Comparison of ENCODE assay signal across 8 mouse cellular contexts in genomic region chr2:178327466-178328040, GRCm38 (mm10).
DNase-seq lines count a peak whose midpoint lies in the region; ATAC-seq and TF ChIP-seq lines count a peak whose summit lies in the region.

No protein-coding gene starts in this region.

- no peak for TF ChIP-seq CTCF in testis, adult 2 months (IDR thresholded peaks at IDR 0.05; ENCODE audit: control insufficient read depth, insufficient read depth, insufficient replicate concordance, low read depth, low read length)
- TF ChIP-seq CTCF in kidney, adult 2 months (conservative IDR thresholded peaks at IDR 0.05; ENCODE audit: insufficient read depth, insufficient read length, low read depth, low read length) = no peak

- peak overlapping the region; percentile 89 for H3K4me3 ChIP-seq in testis, adult 2 months (ENCODE audit: control insufficient read depth, low read depth, low read length)
- no peak overlapping the region for H3K4me3 ChIP-seq in embryonic facial prominence, embryonic 12.5 days
- no peak overlapping the region for H3K4me3 ChIP-seq in kidney, adult 2 months (ENCODE audit: insufficient read depth, low read depth, low read length)
- H3K4me3 ChIP-seq in limb, embryonic 10.5 days = no peak overlapping the region
- no peak overlapping the region for H3K4me3 ChIP-seq in midbrain, embryonic 11.5 days (ENCODE audit: low read depth, low read length)

- WGBS in embryonic facial prominence, embryonic 12.5 days = 17% methylated on average over 12 of the region's 12 CpGs
- 15% methylated on average over 12 of the region's 12 CpGs for WGBS in kidney, adult 2 months
- 17% methylated on average over 12 of the region's 12 CpGs for WGBS in limb, embryonic 10.5 days
- WGBS in midbrain, embryonic 11.5 days = 18% methylated on average over 12 of the region's 12 CpGs

- no peaks in the 10 kb centered on the region for H3K27me3 ChIP-seq in testis, adult 2 months (ENCODE audit: control insufficient read depth, insufficient read depth, low read length)
- H3K27me3 ChIP-seq in embryonic facial prominence, embryonic 12.5 days = no peaks in the 10 kb centered on the region
- no peaks in the 10 kb centered on the region for H3K27me3 ChIP-seq in kidney, adult 2 months (replicated peaks; ENCODE audit: control insufficient read depth, insufficient read depth, low read length)
- H3K27me3 ChIP-seq in limb, embryonic 10.5 days (ENCODE audit: low read depth, poor library complexity, severe bottlenecking) = no peaks in the 10 kb centered on the region
- H3K27me3 ChIP-seq in midbrain, embryonic 11.5 days (ENCODE audit: control insufficient read depth, insufficient read depth, low read length) = no peaks in the 10 kb centered on the region

- no peaks in the 10 kb centered on the region for H3K9me3 ChIP-seq in embryonic facial prominence, embryonic 12.5 days
- H3K9me3 ChIP-seq in limb, embryonic 10.5 days (replicated peaks) = no peaks in the 10 kb centered on the region
- H3K9me3 ChIP-seq in midbrain, embryonic 11.5 days (ENCODE audit: control insufficient read depth, low read length) = no peaks in the 10 kb centered on the region

- H3K27ac ChIP-seq in testis, adult 2 months (ENCODE audit: control insufficient read depth, insufficient read depth, low read depth, low read length) = peak overlapping the region; percentile 91
- no peak overlapping the region for H3K27ac ChIP-seq in embryonic facial prominence, embryonic 12.5 days
- H3K27ac ChIP-seq in kidney, adult 2 months (ENCODE audit: insufficient read depth, low read depth, low read length) = no peak overlapping the region
- no peak overlapping the region for H3K27ac ChIP-seq in limb, embryonic 10.5 days
- no peak overlapping the region for H3K27ac ChIP-seq in midbrain, embryonic 11.5 days (ENCODE audit: low read depth, low read length)

- H3K4me2 ChIP-seq in embryonic facial prominence, embryonic 12.5 days (replicated peaks) = peak overlapping the region; percentile 37
- H3K4me2 ChIP-seq in midbrain, embryonic 11.5 days = peak overlapping the region; percentile 15; the same call in 1 of the 2 replicates

- H3K36me3 ChIP-seq in testis, adult 2 months (ENCODE audit: control insufficient read depth, insufficient read depth, low read length) = no peaks in the 10 kb centered on the region
- H3K36me3 ChIP-seq in embryonic facial prominence, embryonic 12.5 days = no peaks in the 10 kb centered on the region
- no peaks in the 10 kb centered on the region for H3K36me3 ChIP-seq in kidney, adult 2 months (ENCODE audit: control insufficient read depth, insufficient read depth, low read length)
- H3K36me3 ChIP-seq in limb, embryonic 10.5 days = no peaks in the 10 kb centered on the region
- H3K36me3 ChIP-seq in midbrain, embryonic 11.5 days (ENCODE audit: control insufficient read depth, insufficient read depth, low read length) = no peaks in the 10 kb centered on the region

- peak; percentile 83 for TF ChIP-seq POLR2A in testis, adult 2 months (IDR thresholded peaks at IDR 0.05; ENCODE audit: control insufficient read depth, low read depth, low read length)
- TF ChIP-seq POLR2A in kidney, adult 2 months (IDR thresholded peaks at IDR 0.05; ENCODE audit: low read depth, low read length) = no peak

- ATAC-seq in embryonic facial prominence, embryonic 12.5 days (ENCODE audit: insufficient number of reproducible peaks, insufficient read depth, low FRiP score, low TSS enrichment) = peak; percentile 91
- peak; percentile 96 for ATAC-seq in midbrain, embryonic 11.5 days (ENCODE audit: low FRiP score)

- peaks cover 11% of the 10 kb centered on the region for H3K4me1 ChIP-seq in testis, adult 2 months (ENCODE audit: control insufficient read depth, insufficient read depth, low read length)
- H3K4me1 ChIP-seq in embryonic facial prominence, embryonic 12.5 days = peaks cover 11% of the 10 kb centered on the region
- H3K4me1 ChIP-seq in kidney, adult 2 months (ENCODE audit: control insufficient read depth, insufficient read depth, low read length) = no peaks in the 10 kb centered on the region
- H3K4me1 ChIP-seq in limb, embryonic 10.5 days = peaks cover 15% of the 10 kb centered on the region
- H3K4me1 ChIP-seq in midbrain, embryonic 11.5 days (ENCODE audit: control insufficient read depth, insufficient read depth, low read length) = peaks cover 5% of the 10 kb centered on the region

- no peak overlapping the region for H3K9ac ChIP-seq in embryonic facial prominence, embryonic 12.5 days
- H3K9ac ChIP-seq in midbrain, embryonic 11.5 days (ENCODE audit: low read length) = peak overlapping the region; percentile 36

- DNase-seq in testis, postnatal 10 days (ENCODE audit: low spot score) = no peak
- peak; percentile 33 to 53 for DNase-seq in heart, adult 9 months (ENCODE audit: low spot score in 2 of 2)
- DNase-seq in kidney, adult 2 months = peak; percentile 31
- peak; percentile 56 for DNase-seq in limb, embryonic 10.5 days (ENCODE audit: low spot score)
- DNase-seq in midbrain, embryonic 11.5 days (ENCODE audit: low spot score, missing footprints) = peak; percentile 97
- DNase-seq in testis, postnatal 14 days (ENCODE audit: low spot score) = peak; percentile 22
